ENCODE assay signal across 11 mouse cellular contexts in the genomic region with DNA sequence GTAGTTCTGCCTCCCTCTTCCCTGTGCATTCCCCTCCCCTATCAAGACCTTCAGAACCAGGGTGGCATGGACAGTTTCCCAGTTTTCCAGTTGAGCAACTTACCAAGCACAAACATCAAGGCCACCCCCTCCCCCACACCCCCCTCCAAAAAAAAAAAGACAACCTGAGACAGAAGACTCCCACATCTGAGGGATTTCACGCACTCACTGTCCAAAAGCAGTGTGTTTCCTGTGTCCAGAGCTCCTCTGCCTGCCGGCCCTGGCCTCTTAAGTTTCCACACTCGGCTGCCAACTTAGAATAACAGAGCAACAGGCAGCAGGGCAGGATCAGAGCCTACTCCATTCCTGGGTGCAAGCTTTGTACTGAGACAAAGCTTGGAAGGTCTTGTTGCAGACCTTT.
DNase-seq lines count a peak whose midpoint lies in the region; ATAC-seq and TF ChIP-seq lines count a peak whose summit lies in the region.
"Had no signal": no experiment of that assay in that cellular context is flagged by ENCODE, and none has a peak within 500 bp of the region (broad histone marks: within the 10 kb centered on the region; RNA-seq: fewer than 3 reads in every experiment).

No protein-coding gene starts in this region.

- DNase-seq in liver, adult 2 months (ENCODE audit: extremely low read depth, low read depth, low spot score) = peak; percentile 84
- DNase-seq in liver = no peak
- peak; percentile 43 for DNase-seq in kidney, postnatal 10 days
- DNase-seq in embryo, embryonic 11 days = no peak
- DNase-seq in left cerebral cortex, adult 11 months (ENCODE audit: low spot score) = no peak
- DNase-seq in liver, postnatal 0 days = no peak
- DNase-seq: right cerebral cortex, postnatal 25 days had no signal

- H3K27ac ChIP-seq in liver, adult 2 months (replicated peaks; ENCODE audit: insufficient read depth, low read depth, low read length) = peak overlapping the region; percentile 59
- peak overlapping the region; percentile 73 for H3K27ac ChIP-seq in heart, embryonic 11.5 days (ENCODE audit: low read depth, low read length)
- H3K27ac ChIP-seq in stomach, embryonic 15.5 days = peak overlapping the region; percentile 5; the same call in 1 of the 2 replicates
- no peak overlapping the region for H3K27ac ChIP-seq in liver, postnatal 0 days (ENCODE audit: low read depth)
- H3K27ac ChIP-seq: hindbrain, embryonic 12.5 days had no signal

- no peak for TF ChIP-seq EP300 in liver, postnatal 0 days (IDR thresholded peaks at IDR 0.05; ENCODE audit: low read depth)

- no peak overlapping the region for H3K4me2 ChIP-seq in heart, embryonic 11.5 days
- H3K4me2 ChIP-seq in stomach, embryonic 15.5 days = no peak overlapping the region
- H3K4me2 ChIP-seq in liver, postnatal 0 days (ENCODE audit: low read depth, low read length) = no peak overlapping the region
- H3K4me2 ChIP-seq: hindbrain, embryonic 12.5 days had no signal

- 9% methylated on average over 3 of the region's 3 CpGs for WGBS in liver, adult 2 months
- WGBS in heart, embryonic 11.5 days (ENCODE audit: insufficient replicate concordance) = 24% methylated on average over 3 of the region's 3 CpGs
- 55% methylated on average over 3 of the region's 3 CpGs for WGBS in stomach, embryonic 15.5 days
- WGBS in liver, postnatal 0 days (ENCODE audit: insufficient replicate concordance) = 58% methylated on average over 3 of the region's 3 CpGs

- no peaks in the 10 kb centered on the region; the same call in 1 of the 2 replicates for H3K9me3 ChIP-seq in heart, embryonic 11.5 days (replicated peaks; ENCODE audit: control insufficient read depth, low read length)
- no peaks in the 10 kb centered on the region for H3K9me3 ChIP-seq in stomach, embryonic 15.5 days
- H3K9me3 ChIP-seq in liver, postnatal 0 days (ENCODE audit: low read length) = no peaks in the 10 kb centered on the region
- H3K9me3 ChIP-seq: hindbrain, embryonic 12.5 days had no signal

- H3K79me2 ChIP-seq in liver, adult 2 months (ENCODE audit: control insufficient read depth, insufficient read depth, low read length) = no peaks in the 10 kb centered on the region

- ATAC-seq in heart, embryonic 11.5 days (replicated peaks; ENCODE audit: insufficient number of reproducible peaks, low FRiP score, low TSS enrichment) = no peak
- ATAC-seq in stomach, embryonic 15.5 days (ENCODE audit: insufficient read depth, low FRiP score, low read depth) = no peak
- no peak for ATAC-seq in liver, postnatal 0 days

- no peak for TF ChIP-seq POLR2A in liver, adult 2 months (IDR thresholded peaks at IDR 0.05; ENCODE audit: extremely low read depth, insufficient read depth, low read length)

- H3K9ac ChIP-seq in liver, adult 2 months (ENCODE audit: low read depth, low read length) = no peak overlapping the region
- H3K9ac ChIP-seq in heart, embryonic 11.5 days (ENCODE audit: low read depth, low read length) = no peak overlapping the region
- H3K9ac ChIP-seq in stomach, embryonic 15.5 days = no peak overlapping the region
- no peak overlapping the region for H3K9ac ChIP-seq in liver, postnatal 0 days (replicated peaks)
- H3K9ac ChIP-seq: hindbrain, embryonic 12.5 days had no signal

- no peak for TF ChIP-seq CTCF in liver, adult 2 months (IDR thresholded peaks at IDR 0.05; ENCODE audit: low read depth, low read length)
- no peak for TF ChIP-seq CTCF in liver, postnatal 0 days (IDR thresholded peaks at IDR 0.05; ENCODE audit: low read depth)

- H3K27me3 ChIP-seq in liver, adult 2 months (ENCODE audit: control insufficient read depth, insufficient read depth, low read length) = no peaks in the 10 kb centered on the region
- H3K27me3 ChIP-seq in heart, embryonic 11.5 days (ENCODE audit: control insufficient read depth, insufficient read depth, low read length) = no peaks in the 10 kb centered on the region
- H3K27me3 ChIP-seq in stomach, embryonic 15.5 days (replicated peaks) = no peaks in the 10 kb centered on the region
- H3K27me3 ChIP-seq in liver, postnatal 0 days (ENCODE audit: insufficient read depth, low read length) = no peaks in the 10 kb centered on the region
- H3K27me3 ChIP-seq: hindbrain, embryonic 12.5 days had no signal

- H3K4me1 ChIP-seq in liver, adult 2 months (ENCODE audit: control insufficient read depth, insufficient read depth, low read length) = peaks cover 14% of the 10 kb centered on the region
- H3K4me1 ChIP-seq in heart, embryonic 11.5 days (ENCODE audit: control insufficient read depth, insufficient read depth, low read length) = peaks cover 22% of the 10 kb centered on the region
- H3K4me1 ChIP-seq in stomach, embryonic 15.5 days = 0 out of 2 replicates have a peak, but pooled peaks cover 4% of the 10 kb centered on the region
- 0 out of 2 replicates have a peak, but pooled peaks cover 5% of the 10 kb centered on the region for H3K4me1 ChIP-seq in liver, postnatal 0 days (ENCODE audit: insufficient read depth)
- H3K4me1 ChIP-seq: hindbrain, embryonic 12.5 days had no signal

- H3K36me3 ChIP-seq in liver, adult 2 months (ENCODE audit: control insufficient read depth, insufficient read depth, low read length) = no peaks in the 10 kb centered on the region
- peaks cover 11% of the 10 kb centered on the region for H3K36me3 ChIP-seq in heart, embryonic 11.5 days (ENCODE audit: control insufficient read depth, insufficient read depth, low read length)
- 0 out of 2 replicates have a peak, but pooled peaks cover 8% of the 10 kb centered on the region for H3K36me3 ChIP-seq in stomach, embryonic 15.5 days
- H3K36me3 ChIP-seq in liver, postnatal 0 days (replicated peaks; ENCODE audit: insufficient read depth, low read length) = peaks cover 11% of the 10 kb centered on the region

- no peak overlapping the region for H3K4me3 ChIP-seq in liver, adult 2 months (ENCODE audit: insufficient read depth, low read depth, low read length)
- no peak overlapping the region for H3K4me3 ChIP-seq in heart, embryonic 11.5 days (ENCODE audit: low read depth, low read length)
- no peak overlapping the region for H3K4me3 ChIP-seq in stomach, embryonic 15.5 days (replicated peaks)
- no peak overlapping the region for H3K4me3 ChIP-seq in liver, postnatal 0 days (ENCODE audit: low read depth, low read length)
- H3K4me3 ChIP-seq: erythroblast, embryonic 14.5 days; hindbrain, embryonic 12.5 days had no signal

Comparison
In these comparisons a context has a peak if more than half of its experiments do, and no peak if none do; other contexts are left out.
1. DNase-seq: peak in liver, adult 2 months (single experiment) and kidney, postnatal 10 days (single experiment); none in liver (single experiment), embryo, embryonic 11 days (single experiment), left cerebral cortex, adult 11 months (single experiment) and liver, postnatal 0 days (single experiment).